Mouse (Mus musculus) adrenal gland, adult 10 weeks (tissue): ENCODE measurements around the gene Wdr45. TPM values are rescaled to one million over a fixed set of nuclear protein-coding genes. Genes with fewer than 3 reads are reported as not detected.

Experiments used
- polyA plus RNA-seq: library from polyadenylated mRNA; stranded (reverse); fragments of 350-450 nt; fragmentation: Illumina TruSeq; extraction: RNeasy Lipid Tissue Mini Kit (QIAGEN cat#74804); gene quantifications from one replicate; pipeline ENCODE4 v1.2.3, GENCODE M21; 2014; ENCODE audit warnings: low read depth, low replicate concordance

Gene Wdr45
- polyA plus RNA-seq: 9.0 TPM

GRCm38 (mm10) chrX:7714135-7714899, at the start of gene Wdr45:
Gene Wdr45 (plus strand): TSS chrX:7714333.

GRCm38 (mm10) chrX:7670921-7671623, 43.1 kb upstream of the Wdr45 start, which contains the start of gene Plp2:
Gene Plp2 (minus strand): TSS chrX:7671390.

GRCm38 (mm10) chrX:7680864-7681263, 33.3 kb upstream of the Wdr45 start, which contains the start of gene Magix:
Gene Magix (minus strand): TSS chrX:7681251.

GRCm38 (mm10) chrX:7696954-7697381, 17.2 kb upstream of the Wdr45 start, which contains the start of gene Gpkow:
Gene Gpkow (plus strand): TSS chrX:7697131.

GRCm38 (mm10) chrX:7721514-7722281, 7.6 kb downstream of the Wdr45 start, which contains the start of gene Gm45208:
Gene Gm45208 (plus strand): TSS chrX:7722245.

GRCm38 (mm10) chrX:7728215-7728921, 14.2 kb downstream of the Wdr45 start, which contains the start of gene Praf2:
Gene Praf2 (plus strand): TSS chrX:7728439.

GRCm38 (mm10) chrX:7750432-7751116, 36.4 kb downstream of the Wdr45 start, which contains the start of gene Ccdc120:
Gene Ccdc120 (minus strand): TSS chrX:7750905.

GRCm38 (mm10) chrX:7762137-7762920, 48.2 kb downstream of the Wdr45 start, which contains the start of gene Tfe3:
Gene Tfe3 (plus strand): TSS chrX:7762560.

Other genes starting within 250 kb of the Wdr45 start
- gene Foxp3, start 140.7 kb upstream of the Wdr45 start, polyA plus RNA-seq: not detected
- 2.6 TPM for gene Ppp1r3f, start 140.1 kb upstream of the Wdr45 start, polyA plus RNA-seq
- gene Ccdc22, start 108.8 kb upstream of the Wdr45 start, polyA plus RNA-seq: 1.4 TPM
- not detected for gene Cacna1f, start 107.2 kb upstream of the Wdr45 start, polyA plus RNA-seq
- gene Syp, start 75.9 kb upstream of the Wdr45 start, polyA plus RNA-seq: 14.8 TPM
- 5.5 TPM for gene Prickle3, start 57.1 kb upstream of the Wdr45 start, polyA plus RNA-seq
- gene Plp2, start 42.9 kb upstream of the Wdr45 start, polyA plus RNA-seq: 55.3 TPM
- gene Magix, start 33.1 kb upstream of the Wdr45 start, polyA plus RNA-seq: 0.29 TPM
- 96.3 TPM for gene Gpkow, start 17.2 kb upstream of the Wdr45 start, polyA plus RNA-seq
- not detected for gene Gm45208, start 7.9 kb downstream of the Wdr45 start, polyA plus RNA-seq
- 8.2 TPM for gene Praf2, start 14.1 kb downstream of the Wdr45 start, polyA plus RNA-seq
- gene Ccdc120, start 36.6 kb downstream of the Wdr45 start, polyA plus RNA-seq: 0.23 TPM
- gene Tfe3, start 48.2 kb downstream of the Wdr45 start, polyA plus RNA-seq: 10.4 TPM
- gene Gripap1, start 75.4 kb downstream of the Wdr45 start, polyA plus RNA-seq: 28.3 TPM
- gene Kcnd1, start 108.0 kb downstream of the Wdr45 start, polyA plus RNA-seq: 1.5 TPM
- gene Otud5, start 127.0 kb downstream of the Wdr45 start, polyA plus RNA-seq: 35.6 TPM
- gene Pim2, start 163.9 kb downstream of the Wdr45 start, polyA plus RNA-seq: 9.1 TPM
- gene Slc35a2, start 169.7 kb downstream of the Wdr45 start, polyA plus RNA-seq: 7.2 TPM
- gene Pqbp1, start 184.9 kb downstream of the Wdr45 start, polyA plus RNA-seq: 45.8 TPM
- gene Timm17b, start 185.0 kb downstream of the Wdr45 start, polyA plus RNA-seq: 7.5 TPM
- gene Gm10491, start 193.5 kb downstream of the Wdr45 start, polyA plus RNA-seq: not detected
- gene Gm10490, start 195.2 kb downstream of the Wdr45 start, polyA plus RNA-seq: not detected
- not detected for gene Pcsk1n, start 205.5 kb downstream of the Wdr45 start, polyA plus RNA-seq
- gene Eras, start 214.3 kb downstream of the Wdr45 start, polyA plus RNA-seq: not detected
- gene Hdac6, start 233.6 kb downstream of the Wdr45 start, polyA plus RNA-seq: 1.9 TPM